Mouse (Mus musculus) neural tube, embryonic 12.5 days (tissue): ENCODE results near the gene Sapcd2. TPM values are rescaled to one million over a fixed set of nuclear protein-coding genes. Genes with fewer than 3 reads are reported as not detected.

Source experiments
- ATAC-seq: fragments of 200-750 bp; cut with Nextera tagmentation; 2 replicates; pipeline ENCODE4 v1.8.0; 2017; ENCODE audit warnings: low read depth, mild to moderate bottlenecking, moderate TSS enrichment, moderate library complexity; ENCODE audit not compliant: low FRiP score
- H3K27ac ChIP-seq: fragments of 300-500 bp; sonication (generic); 2 replicates; pipeline ENCODE4 v1.5.1; 2016
- H3K27me3 ChIP-seq: fragments of 300-500 bp; sonication (generic); replicated peaks from 2 replicates; pipeline ENCODE4 v1.6.1; 2016; ENCODE audit warnings: mild to moderate bottlenecking
- H3K36me3 ChIP-seq: fragments of 300-500 bp; sonication (generic); 2 replicates; pipeline ENCODE4 v1.6.1; 2016; ENCODE audit warnings: mild to moderate bottlenecking
- H3K4me1 ChIP-seq: fragments of 300-500 bp; sonication (generic); 2 replicates; pipeline ENCODE4 v1.6.1; 2016
- H3K4me2 ChIP-seq: fragments of 300-500 bp; sonication (generic); replicated peaks from 2 replicates; pipeline ENCODE4 v1.6.1; 2016; ENCODE audit warnings: mild to moderate bottlenecking
- H3K4me3 ChIP-seq: fragments of 300-500 bp; sonication (generic); 2 replicates; pipeline ENCODE4 v1.5.1; 2016
- H3K9ac ChIP-seq: fragments of 300-500 bp; sonication (generic); 2 replicates; pipeline ENCODE4 v1.6.1; 2016; ENCODE audit warnings: mild to moderate bottlenecking
- H3K9me3 ChIP-seq: fragments of 300-500 bp; sonication (generic); 2 replicates; pipeline ENCODE4 v1.6.1; 2016; ENCODE audit warnings: mild to moderate bottlenecking
- WGBS: fragments of 180-500 bp; shearing (Covaris S2); methylation state at CpG from one replicate; pipeline ENCODE4 v1.1.7; 2016; 5-methylcytosine and 5-hydroxymethylcytosine counted together
- polyA plus RNA-seq: library from polyadenylated mRNA; unstranded; fragments of >200 nt; fragmentation: Nextera tagmentation; extraction: Ambion mirVana; gene quantifications from 2 replicates; pipeline ENCODE4 v1.2.1, GENCODE M21; 2016

The Sapcd2 gene
- polyA plus RNA-seq, 1 experiment from 2014 or later, result 38.1 TPM

- H3K4me3 ChIP-seq, result peak overlapping the region; percentile 43
- peak overlapping the region; percentile 75 for H3K4me2 ChIP-seq
- ATAC-seq, result peak; percentile 22; the same call in 1 of the 2 replicates
- no peaks in the 10 kb centered on the region for H3K27me3 ChIP-seq
- no peak overlapping the region for H3K27ac ChIP-seq
- peak overlapping the region; percentile 5; the same call in 1 of the 2 replicates for H3K9ac ChIP-seq
- H3K36me3 ChIP-seq, result peaks cover 22% of the 10 kb centered on the region
- peaks cover 17% of the 10 kb centered on the region for H3K4me1 ChIP-seq
- no peaks in the 10 kb centered on the region for H3K9me3 ChIP-seq
- 39% methylated on average over 18 of the region's 18 CpGs for WGBS
Observed at GRCm38 (mm10) chr2:25355419-25356066, 16.6 kb upstream of the Sapcd2 start.

GRCm38 (mm10) chr2:25356208-25357079 is 15.7 kb upstream of the Sapcd2 start, which contains the start of gene Dpp7:
Gene Dpp7, minus strand, starts transcription at chr2:25356359.
- no peak within 1 kb of the TSS for H3K27ac ChIP-seq
- H3K9ac ChIP-seq, result peak within 1 kb of the TSS; percentile 55
- H3K4me1 ChIP-seq, result peaks cover 17% of the 10 kb centered on the region
- ATAC-seq, result peak; percentile 71
- no peaks in the 10 kb centered on the region for H3K27me3 ChIP-seq
- 5% methylated on average over 13 of the region's 13 CpGs for WGBS
- H3K36me3 ChIP-seq, result peaks cover 13% of the 10 kb centered on the region
- H3K4me3 ChIP-seq, result peak within 1 kb of the TSS; percentile 43
- H3K4me2 ChIP-seq, result peak within 1 kb of the TSS; percentile 75
- no peaks in the 10 kb centered on the region for H3K9me3 ChIP-seq

GRCm38 (mm10) chr2:25359848-25360247 is 12.3 kb upstream of the Sapcd2 start:
- Histone ChIP-seq H3K27ac (no peak overlapping the region), H3K4me3 (no peak overlapping the region)

GRCm38 (mm10) chr2:25363478-25364178 is 8.5 kb upstream of the Sapcd2 start:
- ATAC-seq, result no peak
- Histone ChIP-seq H3K9me3 (no peaks in the 10 kb centered on the region), H3K4me1 (0 out of 2 replicates have a peak, but pooled peaks cover 10% of the 10 kb centered on the region), H3K9ac (no peak overlapping the region), H3K27ac (no peak overlapping the region), H3K4me2 (no peak overlapping the region), H3K4me3 (no peak overlapping the region), H3K27me3 (peaks cover 41% of the 10 kb centered on the region), H3K36me3 (no peaks in the 10 kb centered on the region)
- WGBS, result 63% methylated on average over 13 of the region's 13 CpGs

More at GRCm38 (mm10) chr2:25359848-25360247, 12.3 kb upstream of the Sapcd2 start:
- H3K36me3 ChIP-seq, result no peaks in the 10 kb centered on the region
- 84% methylated on average over 4 of the region's 4 CpGs for WGBS
- no peaks in the 10 kb centered on the region for H3K9me3 ChIP-seq
- no peak overlapping the region for H3K4me2 ChIP-seq
- H3K4me1 ChIP-seq, result peaks cover 18% of the 10 kb centered on the region
- no peak for ATAC-seq
- peaks cover 22% of the 10 kb centered on the region for H3K27me3 ChIP-seq
- H3K9ac ChIP-seq, result no peak overlapping the region

- WGBS, result 89% methylated on average over 4 of the region's 4 CpGs
- H3K36me3 ChIP-seq, result no peaks in the 10 kb centered on the region
- peaks cover 41% of the 10 kb centered on the region for H3K27me3 ChIP-seq
- H3K9me3 ChIP-seq, result no peaks in the 10 kb centered on the region
- ATAC-seq, result 0 out of 2 replicates have a peak, but pooled peaks have one; percentile 11
- H3K4me3 ChIP-seq, result no peak overlapping the region
- H3K27ac ChIP-seq, result no peak overlapping the region
- peak overlapping the region; percentile 99 for H3K4me2 ChIP-seq
- 0 out of 2 replicates have a peak, but pooled peaks cover 10% of the 10 kb centered on the region for H3K4me1 ChIP-seq
- H3K9ac ChIP-seq, result no peak overlapping the region
Observed at GRCm38 (mm10) chr2:25364313-25364712, 7.8 kb upstream of the Sapcd2 start.

- Histone ChIP-seq H3K27me3 (peaks cover 41% of the 10 kb centered on the region), H3K36me3 (no peaks in the 10 kb centered on the region), H3K9ac (no peak overlapping the region), H3K4me3 (peak overlapping the region; percentile 48), H3K9me3 (no peaks in the 10 kb centered on the region), H3K4me1 (0 out of 2 replicates have a peak, but pooled peaks cover 10% of the 10 kb centered on the region), H3K27ac (no peak overlapping the region), H3K4me2 (peak overlapping the region; percentile 99)
- ATAC-seq, result 0 out of 2 replicates have a peak, but pooled peaks have one; percentile 14
- 27% methylated on average over 9 of the region's 9 CpGs for WGBS
Observed at GRCm38 (mm10) chr2:25364761-25365090, 7.4 kb upstream of the Sapcd2 start.

GRCm38 (mm10) chr2:25365091-25365761 is 6.9 kb upstream of the Sapcd2 start, which contains the start of gene Uap1l1:
Gene Uap1l1, minus strand, starts transcription at chr2:25365682.
- Histone ChIP-seq H3K36me3 (no peaks in the 10 kb centered on the region), H3K9ac (peak within 1 kb of the TSS; percentile 62; the same call in 1 of the 2 replicates), H3K4me2 (peak within 1 kb of the TSS; percentile 99), H3K27me3 (peaks cover 41% of the 10 kb centered on the region), H3K4me3 (peak within 1 kb of the TSS; percentile 48), H3K9me3 (no peaks in the 10 kb centered on the region), H3K27ac (no peak within 1 kb of the TSS), H3K4me1 (0 out of 2 replicates have a peak, but pooled peaks cover 10% of the 10 kb centered on the region)
- ATAC-seq, result peak; percentile 73
- WGBS, result 1% methylated on average over 54 of the region's 54 CpGs

GRCm38 (mm10) chr2:25369996-25370395 is 2.1 kb upstream of the Sapcd2 start:
- Histone ChIP-seq H3K27me3 (peaks cover 18% of the 10 kb centered on the region), H3K9ac (no peak overlapping the region), H3K4me3 (no peak overlapping the region), H3K36me3 (no peaks in the 10 kb centered on the region), H3K9me3 (no peaks in the 10 kb centered on the region), H3K27ac (no peak overlapping the region), H3K4me2 (no peak overlapping the region), H3K4me1 (peaks cover 30% of the 10 kb centered on the region)
- ATAC-seq, result no peak
- 87% methylated on average over 3 of the region's 3 CpGs for WGBS

- H3K9me3 ChIP-seq, result no peaks in the 10 kb centered on the region
- peak overlapping the region; percentile 68 for H3K4me3 ChIP-seq
- H3K9ac ChIP-seq, result peak overlapping the region; percentile 74
- WGBS, result 2% methylated on average over 42 of the region's 42 CpGs
- H3K4me1 ChIP-seq, result peaks cover 23% of the 10 kb centered on the region
- peak overlapping the region; percentile 96 for H3K4me2 ChIP-seq
- peaks cover 20% of the 10 kb centered on the region for H3K36me3 ChIP-seq
- H3K27me3 ChIP-seq, result no peaks in the 10 kb centered on the region; the same call in 1 of the 2 replicates
- peak; percentile 42 for ATAC-seq
- H3K27ac ChIP-seq, result no peak overlapping the region
Observed at GRCm38 (mm10) chr2:25372644-25373391, 697 bp downstream of the Sapcd2 start.

- Histone ChIP-seq H3K9ac (peak overlapping the region; percentile 74), H3K9me3 (no peaks in the 10 kb centered on the region), H3K27me3 (no peaks in the 10 kb centered on the region; the same call in 1 of the 2 replicates), H3K4me1 (peaks cover 23% of the 10 kb centered on the region), H3K4me2 (peak overlapping the region; percentile 96), H3K27ac (no peak overlapping the region), H3K4me3 (peak overlapping the region; percentile 68), H3K36me3 (peaks cover 26% of the 10 kb centered on the region)
- WGBS, result 16% methylated on average over 2 of the region's 2 CpGs
- ATAC-seq, result no peak
Observed at GRCm38 (mm10) chr2:25373431-25373830, 1.3 kb downstream of the Sapcd2 start.

- peaks cover 28% of the 10 kb centered on the region for H3K36me3 ChIP-seq
- no peak overlapping the region for H3K4me3 ChIP-seq
- no peak overlapping the region for H3K4me2 ChIP-seq
- no peak overlapping the region for H3K9ac ChIP-seq
- 58% methylated on average over 4 of the region's 4 CpGs for WGBS
- H3K4me1 ChIP-seq, result peaks cover 22% of the 10 kb centered on the region
- no peak overlapping the region for H3K27ac ChIP-seq
- no peaks in the 10 kb centered on the region; the same call in 1 of the 2 replicates for H3K27me3 ChIP-seq
- H3K9me3 ChIP-seq, result no peaks in the 10 kb centered on the region
- no peak for ATAC-seq
Observed at GRCm38 (mm10) chr2:25376589-25376988, 4.5 kb downstream of the Sapcd2 start.
